Mouse (Mus musculus) heart, postnatal 0 days (tissue): Measurements from ENCODE around the gene Ube2e3. TPM values are rescaled to one million over a fixed set of nuclear protein-coding genes. Genes with fewer than 3 reads are reported as not detected.
A peak's percentile ranks its signal among the peaks of the same experiment; 100 is the strongest.

Experiments
- ATAC-seq: fragments of 200-750 bp; cut with Nextera tagmentation; 2 replicates; pipeline ENCODE4 v1.8.0; 2017; ENCODE audit warnings: low read depth, moderate number of reproducible peaks, moderate library complexity; ENCODE audit not compliant: insufficient read depth
- DNase-seq: peaks from one replicate; pipeline ENCODE4 v3.0.0-alpha.2; 2016; ENCODE audit warnings: low spot score
- H3K27ac ChIP-seq: fragments of 300-500 bp; sonication (generic); 2 replicates; pipeline ENCODE4 v1.5.1; 2014; ENCODE audit warnings: low read depth, mild to moderate bottlenecking
- H3K27me3 ChIP-seq: fragments of 300-500 bp; sonication (generic); 2 replicates; pipeline ENCODE4 v1.6.1; 2014; ENCODE audit warnings: low read length, mixed read lengths; ENCODE audit not compliant: control insufficient read depth, insufficient read depth
- H3K36me3 ChIP-seq: fragments of 300-500 bp; sonication (generic); replicated peaks from 2 replicates; pipeline ENCODE4 v1.6.1; 2014; ENCODE audit warnings: low read length, mixed read lengths; ENCODE audit not compliant: control insufficient read depth, insufficient read depth
- H3K4me1 ChIP-seq: fragments of 300-500 bp; sonication (generic); 2 replicates; pipeline ENCODE4 v1.6.1; 2014; ENCODE audit warnings: antibody characterized with exemption; ENCODE audit not compliant: control insufficient read depth, insufficient read depth
- H3K4me2 ChIP-seq: fragments of 300-500 bp; sonication (generic); 2 replicates; pipeline ENCODE4 v1.6.1; 2014; ENCODE audit warnings: low read depth, mild to moderate bottlenecking, low read length, moderate library complexity
- H3K4me3 ChIP-seq: fragments of 300-500 bp; sonication (generic); 2 replicates; pipeline ENCODE4 v1.5.1; 2014; ENCODE audit warnings: low read depth, low read length
- H3K9ac ChIP-seq: fragments of 300-500 bp; sonication (generic); replicated peaks from 2 replicates; pipeline ENCODE4 v1.6.1; 2014; ENCODE audit warnings: low read depth, low read length, mixed read lengths
- H3K9me3 ChIP-seq: fragments of 300-500 bp; sonication (generic); replicated peaks from 2 replicates; pipeline ENCODE4 v1.6.1; 2016; ENCODE audit warnings: low read length; ENCODE audit not compliant: control insufficient read depth
- CTCF ChIP-seq: IDR thresholded peaks from 2 replicates; pipeline ENCODE4 v1.5.1; 2016; ENCODE audit warnings: antibody characterized with exemption, control low read depth, low read depth
- EP300 ChIP-seq: IDR thresholded peaks from 2 replicates; pipeline ENCODE4 v1.6.1; 2016; ENCODE audit warnings: antibody characterized with exemption, low read depth
- WGBS: fragments of 180-500 bp; shearing (Covaris S2); extraction: QIAGEN DNeasy Blood & Tissue Kit; methylation state at CpG from one replicate; pipeline ENCODE4 v1.1.7; 2014; 5-methylcytosine and 5-hydroxymethylcytosine counted together
- polyA plus RNA-seq: library from polyadenylated mRNA; unstranded; fragments of >200 nt; fragmentation: Nextera tagmentation; extraction: Ambion mirVana; gene quantifications from 2 replicates; pipeline ENCODE4 v1.2.1, GENCODE M21; 2015
- total RNA-seq: library from RNA; depleted of rRNA; stranded (reverse); fragments of >200 nt; gene quantifications from 2 replicates; pipeline ENCODE4 v1.2.3, GENCODE M21; 2014; ENCODE audit warnings: low replicate concordance

Gene Ube2e3
- total and polyA plus RNA-seq, 2 experiments from 2014 or later: 83.4 to 95.2 TPM

- no peak for ATAC-seq
- H3K4me1 ChIP-seq: no peaks in the 10 kb centered on the region
- H3K27ac ChIP-seq: no peak overlapping the region
- TF ChIP-seq EP300 (no peak), CTCF (no peak)
- no peak for DNase-seq
- H3K4me3 ChIP-seq: no peak overlapping the region
- H3K9ac ChIP-seq: no peak overlapping the region
- H3K4me2 ChIP-seq: no peak overlapping the region
- 72% methylated on average over 6 of the region's 6 CpGs for WGBS
- H3K9me3 ChIP-seq: no peaks in the 10 kb centered on the region
- peaks cover 8% of the 10 kb centered on the region; the same call in 1 of the 2 replicates for H3K36me3 ChIP-seq
- no peaks in the 10 kb centered on the region for H3K27me3 ChIP-seq
Measured at GRCm38 (mm10) chr2:78922980-78923674, 55.2 kb downstream of the Ube2e3 start.

- TF ChIP-seq EP300 (no peak), CTCF (no peak)
- H3K9ac ChIP-seq: no peak overlapping the region
- no peaks in the 10 kb centered on the region for H3K27me3 ChIP-seq
- H3K9me3 ChIP-seq: no peaks in the 10 kb centered on the region
- no peaks in the 10 kb centered on the region for H3K36me3 ChIP-seq
- no peak for ATAC-seq
- H3K27ac ChIP-seq: no peak overlapping the region
- no peaks in the 10 kb centered on the region for H3K4me1 ChIP-seq
- WGBS: 24% methylated on average over 1 of the region's 1 CpGs
- DNase-seq: no peak
- no peak overlapping the region for H3K4me2 ChIP-seq
- no peak overlapping the region for H3K4me3 ChIP-seq
Measured at GRCm38 (mm10) chr2:78925807-78926206, 57.9 kb downstream of the Ube2e3 start.

GRCm38 (mm10) chr2:78927625-78928024, 59.7 kb downstream of the Ube2e3 start:
- H3K4me3 ChIP-seq: no peak overlapping the region
- H3K9ac ChIP-seq: no peak overlapping the region
- ATAC-seq (no peak), DNase-seq (no peak)
- no peaks in the 10 kb centered on the region for H3K4me1 ChIP-seq
- no peaks in the 10 kb centered on the region for H3K9me3 ChIP-seq
- H3K27ac ChIP-seq: no peak overlapping the region
- no peak overlapping the region for H3K4me2 ChIP-seq
- TF ChIP-seq EP300 (no peak), CTCF (no peak)
- H3K27me3 ChIP-seq: no peaks in the 10 kb centered on the region
- no peaks in the 10 kb centered on the region for H3K36me3 ChIP-seq
- 75% methylated on average over 3 of the region's 3 CpGs for WGBS

- Histone ChIP-seq H3K4me1 (no peaks in the 10 kb centered on the region), H3K27ac (no peak overlapping the region), H3K4me2 (no peak overlapping the region), H3K27me3 (no peaks in the 10 kb centered on the region), H3K4me3 (no peak overlapping the region), H3K36me3 (no peaks in the 10 kb centered on the region), H3K9ac (no peak overlapping the region), H3K9me3 (no peaks in the 10 kb centered on the region)
- TF ChIP-seq CTCF (no peak), EP300 (no peak)
- no peak for DNase-seq
- ATAC-seq: no peak
- 73% methylated on average over 5 of the region's 5 CpGs for WGBS
Measured at GRCm38 (mm10) chr2:78928080-78928479, 60.2 kb downstream of the Ube2e3 start.

GRCm38 (mm10) chr2:78931358-78931757, 63.4 kb downstream of the Ube2e3 start:
- Histone ChIP-seq H3K4me3 (no peak overlapping the region), H3K4me2 (no peak overlapping the region), H3K9me3 (no peaks in the 10 kb centered on the region), H3K36me3 (no peaks in the 10 kb centered on the region), H3K4me1 (no peaks in the 10 kb centered on the region), H3K27me3 (no peaks in the 10 kb centered on the region), H3K9ac (no peak overlapping the region), H3K27ac (no peak overlapping the region)
- DNase-seq (peak; percentile 29), ATAC-seq (no peak)
- TF ChIP-seq CTCF (peak; percentile 44), EP300 (no peak)
- 38% methylated on average over 2 of the region's 2 CpGs for WGBS

GRCm38 (mm10) chr2:78959451-78959850, 91.5 kb downstream of the Ube2e3 start:
- no peak overlapping the region for H3K27ac ChIP-seq
- DNase-seq (peak; percentile 65), ATAC-seq (no peak)
- H3K4me3 ChIP-seq: 0 out of 2 replicates have a peak overlapping the region, but pooled peaks have one; percentile 10
- no peak overlapping the region for H3K9ac ChIP-seq
- peak overlapping the region; percentile 27; the same call in 1 of the 2 replicates for H3K4me2 ChIP-seq
- H3K27me3 ChIP-seq: no peaks in the 10 kb centered on the region
- no peaks in the 10 kb centered on the region; the same call in 1 of the 2 replicates for H3K4me1 ChIP-seq
- H3K9me3 ChIP-seq: no peaks in the 10 kb centered on the region
- WGBS: 28% methylated on average over 3 of the region's 3 CpGs
- TF ChIP-seq CTCF (peak; percentile 81), EP300 (no peak)
- H3K36me3 ChIP-seq: no peaks in the 10 kb centered on the region
